Mouse (Mus musculus): ENCODE results near the gene Caln1. TPM values are rescaled to one million over a fixed set of nuclear protein-coding genes. Genes with fewer than 3 reads are reported as not detected.

Gene Caln1
- polyA plus RNA-seq, 1 experiment from 2014 or later = not detected

DNA sequence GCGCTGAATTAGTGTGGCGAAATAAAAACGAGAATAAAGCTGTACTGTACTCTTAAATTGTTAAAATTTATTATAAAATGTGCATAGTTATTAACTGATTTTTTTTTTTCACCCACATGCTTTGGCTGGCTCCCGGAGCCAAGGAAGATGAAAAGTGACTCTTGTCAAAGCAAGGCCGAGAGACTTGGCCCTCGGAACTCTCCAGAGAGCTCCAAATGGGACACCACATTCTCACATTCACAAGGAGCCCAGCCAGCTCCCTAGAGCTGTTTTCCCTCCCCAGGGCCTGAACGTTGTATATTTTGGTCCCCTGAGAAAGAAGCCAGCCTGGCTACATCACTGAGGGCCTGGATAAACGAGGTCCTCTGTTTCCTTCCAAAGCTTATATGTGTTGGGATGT lies 25.1 kb downstream of the Caln1 start:
- no peak for DNase-seq (ENCODE audit: low spot score)

DNA sequence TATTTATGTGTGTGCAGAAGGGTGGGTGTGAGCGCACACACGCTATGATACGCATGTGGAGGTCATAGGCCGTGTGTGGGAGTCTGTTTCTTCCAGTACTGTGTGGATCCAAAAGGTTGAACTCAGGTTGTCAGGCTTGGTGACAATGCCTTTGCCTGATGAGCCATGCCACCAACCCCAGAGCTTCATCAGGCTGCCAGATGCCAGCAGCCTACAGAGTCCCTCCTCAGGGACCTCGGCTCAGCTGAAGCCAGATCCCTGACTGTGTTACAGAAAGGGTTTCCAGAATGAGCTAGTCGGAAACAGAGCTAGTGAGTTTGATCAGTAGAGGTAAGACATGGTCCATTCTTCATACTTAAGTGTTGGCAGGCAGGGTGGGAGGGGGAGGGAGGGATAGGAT lies 25.9 kb downstream of the Caln1 start:
- DNase-seq (ENCODE audit: low spot score) = no peak

DNA sequence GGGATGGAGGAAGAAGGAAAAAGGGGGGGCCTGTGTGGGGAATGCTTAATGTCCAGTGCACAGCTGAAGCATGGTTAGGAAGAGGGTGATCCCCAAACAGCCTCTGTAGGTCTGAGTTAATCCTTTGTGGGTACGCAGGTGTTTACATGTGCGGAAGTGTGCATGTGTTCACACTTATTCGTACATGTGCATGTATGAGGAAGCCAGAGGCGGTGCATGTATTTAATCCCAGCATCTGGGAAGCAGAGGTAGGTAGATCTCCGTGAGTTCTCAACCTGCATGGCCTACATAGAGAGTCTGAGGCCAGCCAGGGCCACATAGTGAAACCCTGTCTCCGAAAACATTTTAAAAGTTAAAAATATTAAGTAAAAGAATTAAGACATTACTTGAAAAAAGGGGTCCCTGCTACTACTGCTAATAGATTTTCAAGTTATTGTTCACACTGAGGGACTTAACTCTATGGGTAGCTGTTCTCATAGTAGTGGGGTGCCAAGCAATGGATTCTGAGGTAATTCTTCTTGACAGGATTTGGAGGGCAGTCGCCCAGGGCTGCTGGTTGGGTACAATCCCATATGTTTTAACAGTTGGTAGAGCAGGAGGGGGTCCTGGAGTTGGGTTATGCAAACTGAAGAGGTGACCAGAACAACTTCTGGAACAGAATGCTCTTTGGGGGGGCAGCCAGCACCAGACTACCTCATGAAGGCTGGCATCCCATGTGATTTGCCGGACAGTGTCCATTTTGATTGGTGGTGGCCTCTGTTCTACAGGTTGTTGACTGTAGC lies 31.1 kb downstream of the Caln1 start:
- no peak for DNase-seq (ENCODE audit: low spot score)

DNA sequence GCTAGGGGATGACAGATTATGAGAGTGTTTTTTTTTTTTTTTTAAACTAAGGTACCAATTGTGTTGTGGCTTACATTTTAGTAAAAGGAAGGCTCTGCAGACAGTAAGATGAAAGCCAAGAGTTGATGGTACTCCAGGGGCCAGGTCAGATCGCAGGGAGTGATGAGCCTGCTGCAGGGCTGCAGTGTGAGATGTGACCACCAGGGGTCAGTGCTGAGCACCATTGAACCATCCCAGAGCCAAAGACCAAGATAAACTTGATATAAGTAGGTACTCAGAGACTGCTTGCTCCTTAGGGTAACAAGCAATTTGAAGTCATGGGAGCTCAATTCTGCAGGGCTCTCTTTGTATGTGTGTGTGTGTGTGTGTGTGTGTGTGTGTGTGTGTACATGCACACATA lies 35.9 kb downstream of the Caln1 start:
- DNase-seq (ENCODE audit: low spot score) = peak; percentile 7

DNA sequence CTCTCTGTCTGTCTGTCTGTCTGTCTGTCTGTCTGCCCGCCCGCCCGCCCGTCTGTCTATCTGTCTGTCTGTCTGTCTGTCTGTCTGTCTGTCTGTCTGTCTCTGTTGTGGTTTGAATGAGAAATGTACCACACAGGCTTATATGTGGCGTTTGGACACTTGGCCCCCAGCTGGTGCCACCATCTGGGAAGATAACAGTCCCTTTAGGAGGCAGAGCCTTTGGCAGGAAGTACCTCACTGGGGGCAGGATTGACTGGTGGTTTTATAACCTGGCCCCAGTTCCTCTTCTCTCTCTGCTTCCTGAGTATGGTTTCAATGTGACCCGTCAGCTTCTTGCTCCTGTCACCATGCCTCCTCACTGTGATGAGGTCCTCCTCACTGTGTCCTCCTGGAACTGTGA lies 40.5 kb downstream of the Caln1 start:
- no peak for DNase-seq (ENCODE audit: low spot score)

DNA sequence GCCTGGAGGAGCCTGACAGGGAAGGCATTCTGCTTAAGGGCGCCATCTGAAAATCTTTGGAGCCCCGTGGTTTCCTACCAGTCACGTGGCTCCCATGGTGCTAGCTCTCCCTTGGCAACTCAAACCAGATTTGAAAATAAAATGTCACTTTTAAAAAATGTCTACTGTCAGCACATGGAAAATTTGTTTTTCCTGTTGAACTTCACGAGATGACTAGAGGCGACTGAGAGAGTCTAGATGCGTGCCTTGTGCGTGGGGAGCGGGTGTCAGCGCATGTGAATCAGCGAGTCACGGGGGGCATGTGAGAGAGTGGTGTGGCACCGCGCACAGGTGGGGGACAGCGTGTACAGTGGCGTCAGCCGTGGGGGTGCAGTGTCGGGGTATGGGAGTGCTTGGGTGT lies 42.3 kb downstream of the Caln1 start:
- DNase-seq (ENCODE audit: low spot score) = no peak

DNA sequence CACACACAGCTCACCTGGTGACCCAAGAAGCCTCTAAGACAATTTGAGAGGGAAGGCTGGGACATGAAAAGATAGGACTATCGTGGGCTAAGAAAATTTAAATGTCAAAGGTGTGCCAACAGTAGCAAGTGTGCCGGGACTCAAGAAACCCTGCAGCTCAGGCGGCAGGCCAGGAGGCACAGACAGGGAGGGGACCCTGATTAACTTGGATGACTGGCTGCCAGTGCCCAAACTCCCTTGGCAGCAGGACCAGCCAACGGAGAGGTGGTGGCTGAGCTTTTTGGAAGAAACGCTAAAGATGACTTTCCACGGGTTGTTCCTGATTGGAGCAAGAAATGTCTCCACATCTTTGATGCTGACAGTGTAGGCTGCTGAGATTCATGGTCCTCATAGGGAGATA lies 78.2 kb downstream of the Caln1 start:
- no peak for DNase-seq (ENCODE audit: low spot score)

DNA sequence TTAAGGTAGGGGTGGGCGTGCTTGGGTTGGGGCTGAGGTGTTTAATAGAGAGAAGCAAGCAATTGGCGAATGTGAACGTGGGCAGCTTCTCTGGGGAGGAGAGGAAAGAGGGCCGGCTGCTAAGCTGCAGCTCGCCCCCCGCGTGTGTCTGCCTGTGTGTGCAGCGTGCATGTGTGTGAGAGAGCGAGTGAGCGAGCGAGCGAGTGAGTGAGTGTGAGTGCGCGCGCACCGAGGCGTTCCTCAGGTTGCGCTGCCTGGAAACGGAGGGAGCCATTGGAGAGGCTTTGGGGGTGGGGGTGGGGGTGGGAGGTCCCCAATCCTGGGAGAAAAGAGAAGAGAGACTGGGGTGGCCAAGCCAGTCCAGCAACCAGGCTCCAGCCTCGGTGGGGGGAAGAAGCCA lies 79.2 kb downstream of the Caln1 start:
- DNase-seq (ENCODE audit: low spot score) = no peak

DNA sequence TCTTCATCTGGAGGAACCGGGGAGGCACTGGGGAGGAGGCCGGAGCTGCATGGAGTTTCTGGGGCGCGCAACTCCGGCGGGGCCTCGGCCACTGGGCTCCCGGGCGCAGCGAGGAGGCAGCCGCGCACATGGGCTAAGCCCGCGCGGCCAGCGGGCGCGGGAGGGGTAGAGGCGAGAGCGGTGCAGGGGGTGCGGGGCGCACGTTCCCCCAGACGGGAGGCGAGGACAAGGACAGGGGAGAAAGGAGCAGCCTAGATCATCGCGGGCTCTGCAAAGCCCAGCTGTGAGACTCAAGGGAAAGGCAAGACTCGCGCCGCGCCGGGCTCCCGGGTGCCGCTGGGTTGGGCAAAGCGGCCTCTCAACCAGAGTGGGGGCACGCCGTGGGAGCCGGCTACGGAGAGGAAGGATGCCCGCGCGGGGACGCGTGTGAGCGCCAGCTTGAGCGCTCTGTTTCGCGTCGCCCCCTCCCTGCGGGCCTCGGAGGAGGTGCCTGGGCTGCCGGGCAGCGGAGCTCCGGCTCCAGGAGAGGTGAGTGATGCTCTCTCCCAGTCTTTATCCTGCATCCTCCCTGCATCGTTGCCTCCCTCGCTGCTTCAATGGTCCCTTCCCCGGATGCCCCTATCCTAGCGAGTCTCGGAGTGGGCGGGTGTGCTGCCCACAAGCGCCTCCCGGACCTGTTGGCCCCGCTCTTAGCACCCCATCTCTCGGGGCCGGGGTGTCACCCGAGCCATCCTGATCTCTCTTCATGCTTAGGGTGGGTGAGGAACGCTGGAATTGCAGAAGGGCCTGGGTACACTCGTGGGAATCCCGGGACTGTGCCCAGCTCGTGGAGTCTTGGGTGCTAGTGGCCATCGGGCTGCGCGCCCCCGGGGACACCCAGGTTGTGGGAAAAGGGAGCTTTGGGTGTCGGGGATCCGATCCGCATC lies 79.9 kb downstream of the Caln1 start:
- no peak for DNase-seq (ENCODE audit: low spot score)

DNA sequence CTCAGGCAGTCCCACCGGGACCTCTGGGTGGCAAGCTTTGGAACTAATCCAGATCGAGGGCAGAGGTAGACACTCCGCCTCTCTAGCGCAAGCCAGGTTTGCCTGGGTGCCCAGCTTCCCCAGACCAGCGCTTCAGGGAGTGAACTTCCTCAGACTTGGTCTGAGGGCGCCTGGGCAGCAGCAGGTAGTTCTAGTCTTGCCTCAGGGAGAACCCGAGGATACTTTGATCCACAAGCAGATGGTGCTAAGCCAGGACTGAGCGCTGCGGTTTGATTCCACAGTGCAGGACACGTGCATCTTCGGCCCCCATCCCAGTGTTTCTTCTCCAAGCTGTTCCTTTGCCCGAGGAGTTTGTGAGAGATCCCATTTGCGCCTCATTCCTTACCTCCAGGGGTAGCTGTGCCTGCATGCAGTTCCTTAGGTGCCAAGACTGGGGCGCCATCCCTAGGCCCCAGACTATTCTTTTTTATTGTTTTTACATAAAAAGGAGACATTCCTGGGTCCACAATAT lies 80.8 kb downstream of the Caln1 start:
- no peak for DNase-seq (ENCODE audit: low spot score)

DNA sequence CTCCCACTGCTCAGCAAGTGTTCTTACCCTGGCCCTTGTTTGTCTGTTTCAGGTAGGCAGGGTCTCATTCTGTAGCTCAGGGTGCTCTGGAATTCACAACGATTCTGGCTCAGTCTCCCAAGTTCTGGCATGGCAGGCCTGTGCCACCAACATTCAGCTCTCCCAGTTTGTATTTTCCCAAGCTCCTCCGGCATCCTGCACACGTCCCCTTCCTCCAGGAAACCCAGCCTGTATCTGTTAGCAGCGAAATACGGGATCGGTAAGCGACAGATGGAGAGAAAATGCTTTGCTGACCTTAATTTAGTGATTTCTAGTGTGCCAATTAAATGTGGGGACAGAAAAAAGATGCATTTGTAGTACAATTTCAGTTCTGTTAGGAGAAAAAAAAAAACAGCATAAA lies 88.8 kb downstream of the Caln1 start:
- DNase-seq (ENCODE audit: low spot score) = no peak

DNA sequence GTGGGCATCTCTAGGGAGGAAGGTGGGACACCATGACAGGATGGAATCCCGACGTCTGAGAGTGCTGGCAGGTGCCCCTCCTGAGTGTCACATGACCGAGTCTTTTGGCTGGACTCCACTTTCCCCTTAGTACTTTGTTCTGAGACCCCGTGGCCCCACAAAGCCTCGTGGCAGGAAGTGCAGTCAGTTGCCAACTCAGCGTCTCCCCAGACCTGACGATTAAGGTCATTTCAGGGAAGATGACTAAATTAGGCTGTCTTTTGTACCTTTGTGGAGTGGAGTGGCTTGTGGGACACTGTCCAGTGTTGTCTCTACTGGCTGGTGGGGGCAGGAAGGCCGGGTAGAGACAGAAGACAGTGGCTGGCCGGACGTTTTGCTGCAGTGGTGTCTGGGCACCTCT lies 103.0 kb downstream of the Caln1 start:
- no peak for DNase-seq (ENCODE audit: low spot score)

DNA sequence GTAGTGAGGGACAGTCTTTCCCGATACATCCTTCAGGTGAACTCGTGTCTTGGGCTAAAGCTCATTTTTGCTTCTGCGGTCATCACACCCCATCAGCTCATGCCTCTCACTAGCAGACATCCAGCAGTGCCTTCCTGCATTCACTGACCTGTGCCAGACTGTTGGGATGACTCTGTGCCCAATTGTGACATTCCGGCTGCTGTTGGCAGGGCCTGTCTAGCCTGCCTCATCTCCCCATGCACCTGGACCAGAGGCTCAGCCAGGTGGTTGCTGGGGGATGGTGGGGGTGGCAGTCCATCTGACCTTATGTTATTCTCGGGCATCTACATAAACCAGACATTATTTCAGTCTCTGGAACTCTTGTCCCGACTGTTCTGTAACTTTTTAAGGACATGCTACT lies 105.6 kb downstream of the Caln1 start:
- no peak for DNase-seq (ENCODE audit: low spot score)

DNA sequence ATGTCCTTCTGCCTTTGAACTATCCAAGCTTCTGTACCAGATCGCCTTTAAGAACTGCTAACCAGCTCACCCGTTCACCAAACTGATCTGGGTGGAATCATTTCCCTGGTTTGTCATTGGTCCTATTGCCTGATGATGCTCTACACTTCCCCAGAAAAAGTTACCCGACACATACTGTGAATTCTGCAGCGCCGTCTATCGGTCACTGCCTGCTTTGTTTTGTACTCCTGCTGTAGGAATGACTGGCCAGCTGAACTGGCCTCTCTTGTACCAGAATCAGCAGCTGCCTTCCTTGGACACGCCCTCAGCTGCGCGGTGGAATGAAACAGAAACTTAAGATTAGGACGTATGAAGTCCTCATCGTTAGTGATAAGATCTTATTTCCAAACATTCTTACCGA lies 107.5 kb downstream of the Caln1 start:
- no peak for DNase-seq (ENCODE audit: low spot score)

DNA sequence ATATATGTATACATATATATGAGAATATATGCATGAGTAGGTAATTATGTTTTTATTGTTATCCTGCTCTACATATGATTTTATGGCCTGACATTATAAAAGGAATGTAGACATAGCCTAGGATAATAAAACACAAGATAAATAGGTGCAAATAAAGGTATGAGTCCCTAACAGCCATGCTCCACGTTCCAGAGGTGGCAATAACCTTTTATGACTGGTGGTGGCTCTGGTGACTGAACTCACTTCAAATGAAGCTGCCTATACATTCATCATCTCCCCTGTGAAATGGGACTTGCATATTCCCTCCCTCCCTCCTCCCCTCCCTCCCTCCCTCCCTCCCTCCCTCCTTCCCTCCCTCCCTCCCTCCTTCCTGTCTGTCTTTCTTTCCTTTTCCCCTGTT lies 111.0 kb downstream of the Caln1 start:
- DNase-seq (ENCODE audit: low spot score) = no peak

DNA sequence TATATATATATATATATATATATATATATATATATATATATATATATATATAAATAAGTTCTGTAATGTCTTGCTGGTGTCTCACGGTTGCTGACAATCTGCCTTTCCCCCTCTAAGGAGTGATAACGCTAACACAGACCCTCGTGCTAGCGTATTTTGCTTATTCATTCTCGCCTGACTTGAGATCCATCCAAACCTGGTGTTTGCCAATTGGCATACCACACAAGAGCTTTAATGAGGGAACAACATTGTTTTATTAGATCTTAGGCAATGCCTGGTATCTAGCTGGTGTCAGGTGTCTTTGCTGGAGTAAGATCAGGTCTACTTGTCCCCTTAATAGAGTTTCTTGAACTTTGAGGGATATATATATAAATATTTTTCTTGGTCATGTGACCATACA lies 122.2 kb downstream of the Caln1 start:
- no peak for DNase-seq (ENCODE audit: low spot score)

DNA sequence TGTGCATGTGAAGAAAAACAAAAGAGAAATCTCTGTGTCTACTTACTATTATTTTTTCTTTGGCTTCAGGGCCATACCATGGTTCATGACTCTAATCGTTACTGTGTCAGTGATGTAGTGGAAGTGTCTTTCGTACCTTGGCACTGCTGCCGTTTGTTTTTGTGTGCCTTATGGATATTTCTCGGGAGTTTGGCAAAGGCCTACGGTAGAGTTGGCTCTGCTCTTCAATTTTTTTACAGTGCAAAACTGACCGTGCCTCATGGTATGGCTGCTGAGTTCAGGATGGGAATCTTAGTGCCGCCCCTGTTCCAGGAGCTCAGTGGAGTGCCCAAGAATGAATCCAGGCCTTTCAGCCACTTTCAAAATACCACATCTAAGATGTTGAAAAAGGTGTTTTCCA lies 123.0 kb downstream of the Caln1 start:
- no peak for DNase-seq (ENCODE audit: low spot score)

DNA sequence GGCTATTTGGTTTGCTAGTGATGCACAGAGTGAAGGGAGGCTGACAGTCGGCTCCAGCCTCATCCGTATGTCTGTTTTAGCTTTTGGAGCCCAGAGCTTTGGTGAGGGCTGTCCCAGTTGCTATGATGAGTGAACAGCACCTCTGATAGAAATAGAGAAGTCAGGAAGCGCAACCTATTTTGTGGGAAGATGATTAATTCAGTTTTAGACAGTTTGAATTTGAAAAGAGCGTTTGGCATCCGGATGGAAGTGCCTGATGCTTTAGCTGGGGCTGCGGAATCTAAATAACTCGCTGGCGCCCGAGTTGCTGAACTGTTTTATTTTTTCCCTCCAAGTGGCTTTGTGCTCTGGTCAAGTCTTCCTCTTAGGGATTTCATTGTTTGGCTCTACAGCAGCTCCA lies 133.3 kb downstream of the Caln1 start:
- no peak for DNase-seq (ENCODE audit: low spot score)

DNA sequence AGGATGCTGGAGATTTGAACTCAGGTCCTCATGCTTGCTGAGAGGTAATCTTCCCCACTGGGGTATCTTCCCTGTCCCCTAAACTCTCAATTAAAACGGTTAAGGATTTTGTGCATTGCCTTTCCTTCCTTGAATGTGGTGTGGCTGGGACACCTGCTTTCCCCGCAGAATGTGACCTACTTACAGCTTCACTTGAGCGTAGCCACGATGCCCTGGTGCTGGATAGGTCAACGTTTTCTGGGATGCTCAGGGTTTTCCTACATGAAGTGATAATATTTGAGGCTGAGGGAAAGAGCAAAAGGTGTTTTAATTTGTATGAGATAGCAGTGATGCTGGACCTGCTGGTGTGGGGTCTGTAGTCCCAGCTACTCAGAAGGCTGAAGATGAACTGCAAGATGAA lies 135.6 kb downstream of the Caln1 start:
- DNase-seq (ENCODE audit: low spot score) = no peak

DNA sequence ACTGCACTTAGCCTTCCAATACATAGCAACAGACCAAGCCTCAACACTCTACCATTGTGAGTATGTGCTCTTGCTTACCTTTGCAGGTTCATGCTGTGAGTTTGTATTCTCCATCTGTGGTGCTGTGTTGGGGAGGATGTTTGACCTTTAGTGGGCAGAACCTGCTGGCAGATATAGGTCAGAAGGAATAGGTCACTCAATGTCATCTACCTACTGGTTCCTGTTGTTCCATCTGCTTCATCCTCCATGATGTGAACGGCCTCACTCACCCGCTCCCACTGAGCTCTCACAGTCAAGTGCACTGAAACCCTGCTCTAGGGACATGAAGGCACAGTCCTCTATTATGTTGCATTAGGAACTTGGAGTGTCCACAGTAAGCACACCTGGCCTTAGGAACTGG lies 141.3 kb downstream of the Caln1 start:
- no peak for DNase-seq (ENCODE audit: low spot score)

DNA sequence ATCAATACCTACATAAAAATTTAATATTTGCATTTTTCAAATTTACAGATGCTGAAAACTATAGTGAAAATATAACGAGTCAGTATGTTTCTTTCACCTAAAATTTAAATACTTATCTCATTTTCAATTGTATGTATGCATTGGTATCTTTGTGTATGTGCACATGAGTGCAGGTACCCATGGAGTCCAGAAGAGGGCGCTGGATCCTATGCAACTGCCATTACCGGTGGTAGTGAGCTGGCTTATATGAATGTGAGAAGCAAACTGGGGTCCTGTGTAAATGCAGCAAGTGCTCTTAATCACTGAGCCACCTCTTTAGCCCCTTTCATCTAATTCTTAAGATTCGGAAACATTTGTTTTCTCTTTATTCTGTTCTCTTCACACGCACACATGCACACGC lies 146.1 kb downstream of the Caln1 start:
- no peak for DNase-seq (ENCODE audit: low spot score)

DNA sequence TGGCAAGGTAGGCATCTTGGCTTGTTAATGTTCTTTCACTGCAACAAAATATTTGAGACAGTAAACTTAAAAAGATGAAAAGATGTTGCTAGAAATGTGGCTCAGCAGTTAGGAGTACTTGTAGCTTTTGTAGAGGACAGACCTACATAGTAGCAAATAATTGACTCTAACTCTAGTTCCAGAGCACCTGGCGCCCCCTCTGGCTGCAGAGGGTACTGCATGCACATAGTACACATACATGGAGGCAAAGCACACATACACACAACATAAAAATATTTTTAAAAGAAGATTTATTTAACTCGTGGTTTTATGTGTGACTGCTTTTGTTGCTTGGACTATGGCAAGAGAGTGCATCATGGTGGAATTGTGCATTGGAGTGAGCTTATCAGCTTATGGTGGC lies 151.3 kb downstream of the Caln1 start:
- no peak for DNase-seq (ENCODE audit: low spot score)

DNA sequence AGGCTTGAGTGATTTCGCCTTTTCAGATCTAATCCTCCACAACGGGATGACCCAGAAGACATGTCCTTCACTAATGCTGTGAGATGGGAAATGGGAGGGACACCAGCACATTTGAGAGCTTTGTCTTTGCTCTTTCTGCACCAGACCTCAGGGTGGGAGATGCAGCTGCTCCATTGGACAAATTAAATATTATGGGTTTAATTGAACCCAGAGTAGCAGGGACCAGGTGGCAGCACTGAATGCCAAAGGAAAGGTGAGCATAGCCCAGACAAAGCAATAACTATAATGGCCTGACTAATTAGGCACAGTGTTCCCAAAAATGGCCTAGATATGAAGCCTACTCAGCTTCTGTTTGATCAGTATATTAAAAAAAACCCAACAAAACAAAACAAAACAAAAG lies 158.2 kb downstream of the Caln1 start:
- DNase-seq (ENCODE audit: low spot score) = no peak

All from thymus, postnatal 0 days (tissue).